Mouse (Mus musculus): ENCODE data around the gene Gpx3.

- no peak for TF ChIP-seq POLR2A (IDR thresholded peaks at IDR 0.05; ENCODE audit: low read depth, low read length)
- no peak for TF ChIP-seq CTCF (IDR thresholded peaks at IDR 0.05; ENCODE audit: extremely low read depth, insufficient read depth, insufficient read length, insufficient replicate concordance)
Observed at GRCm38 (mm10) chr11:54912503-54913316, 10.5 kb downstream of the Gpx3 start.
